Mouse (Mus musculus) forebrain, embryonic 14.5 days (tissue): ENCODE data around the gene Fam184b. TPM values are rescaled to one million over a fixed set of nuclear protein-coding genes. Genes with fewer than 3 reads are reported as not detected.

Source experiments
- ATAC-seq: fragments of 200-750 bp; cut with Nextera tagmentation; 2 replicates; pipeline ENCODE4 v1.8.0; 2017; ENCODE audit warnings: mild to moderate bottlenecking, moderate library complexity
- DNase-seq: peaks from one replicate; pipeline ENCODE4 v3.0.0-alpha.2; 2015; ENCODE audit warnings: low spot score
- H3K27ac ChIP-seq: fragments of 300-500 bp; sonication (generic); 2 replicates; pipeline ENCODE4 v1.5.1; 2014; ENCODE audit warnings: low read depth, mild to moderate bottlenecking, control low read depth, low read length, moderate library complexity
- H3K27me3 ChIP-seq: fragments of 300-500 bp; sonication (generic); replicated peaks from 2 replicates; pipeline ENCODE4 v1.6.1; 2014; ENCODE audit warnings: low read length, control low read depth, mixed read lengths; ENCODE audit not compliant: control insufficient read depth, insufficient read depth
- H3K36me3 ChIP-seq: fragments of 300-500 bp; sonication (generic); 2 replicates; pipeline ENCODE4 v1.6.1; 2014; ENCODE audit warnings: low read length, control low read depth; ENCODE audit not compliant: control insufficient read depth, insufficient read depth
- H3K4me1 ChIP-seq: fragments of 300-500 bp; sonication (generic); 2 replicates; pipeline ENCODE4 v1.6.1; 2014; ENCODE audit warnings: antibody characterized with exemption, low read length, control low read depth; ENCODE audit not compliant: control insufficient read depth, insufficient read depth
- H3K4me2 ChIP-seq: fragments of 300-500 bp; sonication (generic); 2 replicates; pipeline ENCODE4 v1.6.1; 2014; ENCODE audit warnings: mild to moderate bottlenecking, control low read depth, low read length
- H3K4me3 ChIP-seq: fragments of 300-500 bp; sonication (generic); 2 replicates; pipeline ENCODE4 v1.5.1; 2014; ENCODE audit warnings: low read depth, low read length, control low read depth
- H3K9ac ChIP-seq: fragments of 300-500 bp; sonication (generic); 2 replicates; pipeline ENCODE4 v1.6.1; 2014; ENCODE audit warnings: mild to moderate bottlenecking, low read length, control low read depth, moderate library complexity
- H3K9me3 ChIP-seq: fragments of 300-500 bp; sonication (generic); replicated peaks from 2 replicates; pipeline ENCODE4 v1.6.1; 2016; ENCODE audit warnings: low read length, control low read depth, mixed read lengths; ENCODE audit not compliant: control insufficient read depth
- WGBS: fragments of 180-500 bp; shearing (Covaris S2); extraction: QIAGEN DNeasy Blood & Tissue Kit; methylation state at CpG from one replicate; pipeline ENCODE4 v1.1.7; 2014; 5-methylcytosine and 5-hydroxymethylcytosine counted together
- polyA plus RNA-seq: library from polyadenylated mRNA; unstranded; fragments of >200 nt; fragmentation: Nextera tagmentation; extraction: Ambion mirVana; gene quantifications from 2 replicates; pipeline ENCODE4 v1.2.1, GENCODE M21; 2014

Gene Fam184b
- polyA plus RNA-seq, 1 experiment from 2014 or later, result 2.9 TPM

DNA sequence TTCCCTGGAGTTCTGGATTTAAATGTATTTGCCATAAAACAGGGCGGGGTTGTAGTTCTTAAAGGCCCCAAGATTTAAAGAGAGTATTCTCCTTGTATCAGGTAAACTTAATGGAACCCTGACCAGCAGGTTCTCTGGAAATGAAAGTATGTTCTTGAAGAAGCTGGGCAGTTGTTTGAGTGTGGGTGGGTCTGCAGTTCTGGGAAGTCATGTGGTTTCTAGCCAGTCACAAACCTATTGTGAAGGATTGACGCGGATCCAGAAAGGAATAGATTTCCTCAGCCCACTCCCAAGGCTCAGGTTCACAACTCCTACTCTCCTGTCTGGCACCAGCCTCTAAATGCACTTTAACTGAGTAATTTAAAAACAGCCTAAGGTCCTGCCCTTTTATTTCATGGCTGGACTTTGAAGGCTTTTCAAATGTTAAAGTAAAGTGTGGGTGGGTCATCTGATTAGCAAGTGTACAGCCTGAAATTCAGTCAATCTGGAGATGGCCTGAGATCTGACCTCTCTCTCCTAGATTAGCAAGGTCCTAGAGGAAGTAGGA, 143.9 kb downstream of the Fam184b start:
- ATAC-seq, result no peak
- no peak for DNase-seq
- H3K9ac ChIP-seq, result no peak overlapping the region
- H3K27ac ChIP-seq, result no peak overlapping the region
- H3K4me1 ChIP-seq, result peaks cover 2% of the 10 kb centered on the region; the same call in 1 of the 2 replicates
- H3K4me2 ChIP-seq, result no peak overlapping the region
- H3K27me3 ChIP-seq, result no peaks in the 10 kb centered on the region
- no peak overlapping the region for H3K4me3 ChIP-seq
- 82% methylated on average over 3 of the region's 3 CpGs for WGBS
- H3K9me3 ChIP-seq, result no peaks in the 10 kb centered on the region
- peaks cover 10% of the 10 kb centered on the region; the same call in 1 of the 2 replicates for H3K36me3 ChIP-seq

DNA sequence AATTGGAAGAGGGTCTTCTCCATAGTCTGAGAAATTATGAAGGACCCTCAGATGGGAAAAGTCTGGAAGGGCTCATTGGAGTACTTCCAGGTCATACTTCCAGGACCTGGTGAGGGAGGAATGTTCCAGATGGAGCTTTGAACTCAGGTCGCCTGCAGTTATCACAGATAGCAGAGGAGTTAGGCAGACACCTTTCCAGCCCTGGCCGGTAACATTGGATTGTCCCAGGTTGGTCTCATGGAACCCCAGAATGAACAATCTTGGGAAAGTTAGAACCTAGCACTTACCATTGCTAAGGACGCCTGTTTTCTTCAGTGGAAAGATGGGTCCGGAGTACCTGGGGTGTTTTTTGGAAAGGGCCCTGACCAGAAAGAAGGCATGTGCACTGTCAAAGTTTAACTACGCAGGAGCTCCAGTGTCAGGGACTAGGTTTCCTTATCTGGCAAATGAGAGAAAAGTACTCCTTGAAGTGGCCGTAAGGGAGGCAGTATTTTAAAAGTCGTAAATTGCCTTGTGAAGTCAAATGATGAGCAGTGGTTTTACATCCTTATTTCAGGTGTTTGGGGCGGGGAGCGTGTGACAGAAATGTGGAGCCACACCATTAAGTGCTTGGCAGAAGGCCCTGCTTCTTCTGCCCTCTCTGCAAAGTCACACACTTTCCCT, 145.2 kb downstream of the Fam184b start:
- H3K4me2 ChIP-seq, result peak overlapping the region; percentile 73
- no peaks in the 10 kb centered on the region for H3K27me3 ChIP-seq
- H3K9ac ChIP-seq, result peak overlapping the region; percentile 74; the same call in 1 of the 2 replicates
- H3K4me1 ChIP-seq, result peaks cover 2% of the 10 kb centered on the region; the same call in 1 of the 2 replicates
- H3K4me3 ChIP-seq, result peak overlapping the region; percentile 64
- H3K9me3 ChIP-seq, result no peaks in the 10 kb centered on the region
- H3K27ac ChIP-seq, result no peak overlapping the region
- H3K36me3 ChIP-seq, result peaks cover 6% of the 10 kb centered on the region; the same call in 1 of the 2 replicates
- ATAC-seq (no peak), DNase-seq (no peak)
- WGBS, result 59% methylated on average over 9 of the region's 9 CpGs

DNA sequence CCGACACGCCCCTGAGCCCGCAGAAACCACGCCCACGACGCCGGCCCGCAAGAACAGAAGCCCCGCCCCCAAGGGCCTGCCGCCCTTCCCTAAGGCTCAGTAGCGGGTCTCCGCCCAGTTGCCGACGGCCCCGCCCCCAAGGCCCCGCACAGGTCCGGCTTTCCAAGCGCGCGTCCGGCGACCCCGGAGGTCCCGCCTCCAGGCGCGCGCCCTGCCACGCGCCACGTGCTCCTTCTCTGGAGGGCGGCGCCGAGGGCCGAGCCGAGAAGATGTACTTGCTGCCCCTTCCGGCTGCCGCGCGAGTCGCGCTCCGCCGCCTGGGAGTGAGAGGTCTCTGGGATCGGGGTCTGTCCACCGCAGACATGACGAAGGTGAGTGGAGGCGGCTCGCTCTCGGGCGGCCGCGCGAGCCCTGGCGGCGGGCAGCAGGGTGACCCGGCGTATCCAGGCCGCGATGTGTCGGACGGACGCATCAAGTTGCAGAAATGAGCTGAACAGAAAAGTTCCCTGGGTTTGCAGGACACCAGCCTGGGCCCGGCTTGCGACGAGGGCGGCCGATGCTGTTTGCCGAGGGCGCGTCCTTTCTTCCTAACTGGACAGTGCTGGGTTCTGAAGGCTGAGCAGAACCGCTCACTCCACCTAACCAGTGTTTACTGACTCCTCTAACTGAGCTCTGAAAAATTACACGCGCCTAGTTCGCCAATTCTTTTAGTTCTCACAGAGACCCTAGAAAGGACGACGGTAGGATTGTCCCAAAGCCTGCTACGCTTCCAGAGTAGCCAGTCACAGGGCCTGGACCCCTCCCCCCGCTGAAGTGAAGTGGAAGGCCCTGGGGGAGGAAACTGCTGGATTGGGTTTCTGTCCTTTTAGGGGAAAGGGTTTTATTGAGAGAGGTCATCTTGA, 146.0 kb downstream of the Fam184b start, which contains the start of gene Lap3:
Lap3 (plus strand) TSS at position 184 of the 902 bp plus-strand sequence.
- under 1% methylated on average over 78 of the region's 78 CpGs for WGBS
- H3K4me3 ChIP-seq, result peak within 1 kb of the TSS; percentile 64
- H3K4me1 ChIP-seq, result peaks cover 2% of the 10 kb centered on the region; the same call in 1 of the 2 replicates
- peak within 1 kb of the TSS; percentile 73 for H3K4me2 ChIP-seq
- DNase-seq (peak; percentile 96), ATAC-seq (peak; percentile 96)
- no peaks in the 10 kb centered on the region for H3K9me3 ChIP-seq
- H3K9ac ChIP-seq, result peak within 1 kb of the TSS; percentile 74
- H3K36me3 ChIP-seq, result peaks cover 2% of the 10 kb centered on the region; the same call in 1 of the 2 replicates
- no peaks in the 10 kb centered on the region for H3K27me3 ChIP-seq
- no peak within 1 kb of the TSS for H3K27ac ChIP-seq

DNA sequence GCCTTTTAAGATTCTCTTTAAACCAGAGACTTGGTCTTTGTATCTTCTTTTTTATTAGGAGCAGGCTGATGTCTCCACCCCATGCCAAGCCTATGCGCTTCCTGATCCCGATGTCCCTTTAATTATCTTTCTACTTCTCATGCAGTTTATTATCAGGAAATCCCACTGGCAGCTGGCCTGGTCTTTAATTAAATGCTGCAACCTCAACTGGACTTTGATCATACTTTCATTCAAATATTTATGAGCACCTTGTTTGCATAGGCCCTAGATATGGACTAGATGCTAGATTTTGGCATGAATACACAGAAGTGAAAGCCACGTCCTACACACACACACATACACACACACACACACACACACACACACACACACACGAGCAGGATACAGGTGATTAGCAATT, 147.6 kb downstream of the Fam184b start:
- H3K4me3 ChIP-seq, result no peak overlapping the region
- H3K27ac ChIP-seq, result no peak overlapping the region
- no peak for DNase-seq
- no peaks in the 10 kb centered on the region for H3K27me3 ChIP-seq
- no peak overlapping the region for H3K9ac ChIP-seq
- H3K36me3 ChIP-seq, result no peaks in the 10 kb centered on the region
- WGBS, result 50% methylated on average over 4 of the region's 4 CpGs
- no peaks in the 10 kb centered on the region for H3K9me3 ChIP-seq
- peaks cover 2% of the 10 kb centered on the region; the same call in 1 of the 2 replicates for H3K4me1 ChIP-seq
- H3K4me2 ChIP-seq, result no peak overlapping the region
- no peak for ATAC-seq

DNA sequence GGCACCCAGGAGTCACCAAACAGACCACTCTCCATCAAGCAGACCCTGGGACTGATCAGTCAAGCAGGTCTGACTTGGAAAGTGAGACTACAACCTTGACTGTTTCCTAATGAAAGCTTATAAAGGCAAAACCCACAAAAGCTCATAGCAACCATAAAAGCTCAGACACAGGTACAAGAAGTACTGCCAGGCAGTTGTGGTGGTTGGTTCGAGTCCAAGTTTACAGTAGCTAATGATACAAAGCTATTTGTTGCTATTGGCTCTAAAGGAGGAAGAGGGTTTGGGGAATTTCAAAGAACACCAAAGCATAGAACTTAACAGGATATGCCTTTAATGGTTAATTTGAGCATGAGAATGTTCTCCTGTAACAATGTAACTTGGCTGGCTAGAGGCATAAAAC, 155.8 kb downstream of the Fam184b start:
- DNase-seq (no peak), ATAC-seq (no peak)
- Histone ChIP-seq H3K4me1 (no peaks in the 10 kb centered on the region), H3K27me3 (no peaks in the 10 kb centered on the region), H3K36me3 (no peaks in the 10 kb centered on the region), H3K27ac (no peak overlapping the region), H3K9me3 (no peaks in the 10 kb centered on the region), H3K4me3 (no peak overlapping the region), H3K9ac (no peak overlapping the region), H3K4me2 (no peak overlapping the region)
- WGBS, result 80% methylated on average over 1 of the region's 1 CpGs

DNA sequence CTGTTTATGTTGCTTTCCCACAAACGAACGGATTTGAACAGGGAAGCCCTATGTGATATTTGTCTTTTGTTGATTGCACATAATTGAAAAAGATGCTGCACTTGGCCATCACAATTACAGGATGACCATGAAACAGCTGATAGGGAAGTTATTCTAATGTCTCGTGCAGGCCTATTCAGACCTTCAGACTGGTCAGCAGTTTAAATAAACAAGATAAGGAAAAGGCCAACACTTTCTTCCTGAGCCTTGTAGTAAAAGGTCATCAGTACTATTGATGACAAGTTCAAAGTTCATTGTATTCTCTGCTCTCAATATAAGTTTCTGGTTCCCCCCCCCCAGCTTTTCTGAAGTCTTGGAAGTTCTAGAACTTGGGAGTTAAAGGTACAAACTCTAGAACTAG, 156.8 kb downstream of the Fam184b start:
- H3K9me3 ChIP-seq, result no peaks in the 10 kb centered on the region
- H3K9ac ChIP-seq, result no peak overlapping the region
- no peak overlapping the region for H3K4me3 ChIP-seq
- no peak overlapping the region for H3K4me2 ChIP-seq
- 86% methylated on average over 3 of the region's 3 CpGs for WGBS
- no peaks in the 10 kb centered on the region for H3K27me3 ChIP-seq
- no peak for ATAC-seq
- H3K4me1 ChIP-seq, result no peaks in the 10 kb centered on the region
- no peak for DNase-seq
- H3K27ac ChIP-seq, result no peak overlapping the region
- H3K36me3 ChIP-seq, result no peaks in the 10 kb centered on the region

DNA sequence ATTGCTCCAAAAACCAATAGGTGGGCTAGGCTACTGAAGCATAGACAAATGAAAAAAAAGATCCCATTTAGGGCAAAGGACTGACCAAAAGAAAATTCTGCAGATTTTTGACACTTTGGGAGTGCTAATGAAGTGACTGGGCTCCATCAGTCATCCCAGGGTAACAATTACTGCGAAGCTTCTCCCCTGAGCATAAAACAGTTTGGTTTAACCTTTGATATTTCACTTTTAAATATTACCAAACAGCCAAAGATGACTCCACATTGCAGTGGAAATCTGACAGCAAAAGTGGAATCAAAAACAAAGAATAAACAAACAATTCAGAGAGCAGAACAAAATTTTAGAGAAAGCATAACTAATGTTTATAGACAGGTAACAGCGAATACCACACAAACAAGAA, 158.3 kb downstream of the Fam184b start:
- Histone ChIP-seq H3K9ac (no peak overlapping the region), H3K36me3 (no peaks in the 10 kb centered on the region), H3K4me1 (peaks cover 2% of the 10 kb centered on the region; the same call in 1 of the 2 replicates), H3K9me3 (no peaks in the 10 kb centered on the region), H3K27ac (no peak overlapping the region), H3K27me3 (no peaks in the 10 kb centered on the region), H3K4me3 (no peak overlapping the region), H3K4me2 (no peak overlapping the region)
- WGBS, result 95% methylated on average over 2 of the region's 2 CpGs
- DNase-seq, result no peak
- ATAC-seq, result no peak

DNA sequence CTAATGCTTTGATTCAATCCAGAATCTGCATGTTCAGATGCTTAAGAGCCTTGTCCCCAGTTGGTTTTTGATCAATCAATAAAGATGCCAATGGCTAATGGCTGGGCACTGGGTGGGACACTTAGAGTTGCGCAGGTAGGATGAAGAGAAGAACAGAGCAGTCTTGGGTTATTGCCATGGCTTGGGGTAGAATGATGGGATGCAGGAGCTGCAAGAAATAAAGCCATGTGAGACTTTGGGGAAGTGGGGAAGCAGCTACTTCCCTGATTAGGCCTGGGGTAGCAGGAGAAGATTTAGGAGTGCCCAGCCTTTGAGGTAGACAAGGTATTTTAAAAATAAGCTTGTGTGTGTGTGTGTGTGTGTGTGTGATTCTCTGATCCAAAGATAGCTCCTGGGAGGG, 159.3 kb downstream of the Fam184b start:
- Histone ChIP-seq H3K9me3 (no peaks in the 10 kb centered on the region), H3K4me3 (no peak overlapping the region), H3K4me2 (no peak overlapping the region), H3K36me3 (no peaks in the 10 kb centered on the region), H3K27me3 (no peaks in the 10 kb centered on the region), H3K27ac (no peak overlapping the region), H3K4me1 (peaks cover 4% of the 10 kb centered on the region; the same call in 1 of the 2 replicates), H3K9ac (no peak overlapping the region)
- no peak for ATAC-seq
- WGBS, result 95% methylated on average over 1 of the region's 1 CpGs
- no peak for DNase-seq
